Mouse (Mus musculus) heart, postnatal 0 days (tissue): ENCODE results near the gene Stpg3.

Experiments used
- CTCF ChIP-seq: IDR thresholded peaks from 2 replicates; pipeline ENCODE4 v1.5.1; 2016; ENCODE audit warnings: antibody characterized with exemption, control low read depth, low read depth
- EP300 ChIP-seq: IDR thresholded peaks from 2 replicates; pipeline ENCODE4 v1.6.1; 2016; ENCODE audit warnings: antibody characterized with exemption, low read depth

DNA sequence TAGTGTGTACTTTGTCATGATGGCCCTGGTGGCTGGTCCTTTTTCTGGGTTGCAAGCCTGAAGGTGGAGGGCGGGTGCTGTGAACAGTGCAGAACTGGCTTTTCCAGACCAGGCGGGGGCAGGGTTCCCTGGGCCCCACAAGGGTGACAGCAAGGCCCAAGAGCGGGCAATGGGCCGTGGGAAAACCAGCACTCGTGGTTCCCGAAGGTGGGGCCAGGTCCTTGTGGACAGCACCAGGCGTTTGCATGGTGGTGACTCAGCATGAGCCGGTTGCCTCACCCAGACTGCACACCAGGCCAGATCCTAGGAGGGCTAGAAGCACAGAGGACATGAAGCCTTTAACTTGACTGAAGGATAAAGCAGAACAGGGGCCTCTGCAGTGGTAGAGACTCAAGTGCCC, 41.8 kb downstream of the Stpg3 start:
- TF ChIP-seq EP300, result no peak
- no peak for TF ChIP-seq CTCF
